Mouse (Mus musculus): ENCODE data around the gene Prr5l. TPM values are rescaled to one million over a fixed set of nuclear protein-coding genes. Genes with fewer than 3 reads are reported as not detected.
A peak's percentile ranks its signal among the peaks of the same experiment; 100 is the strongest.

Prr5l gene
- polyA plus RNA-seq, 1 experiment from 2014 or later = 40.5 TPM

- Histone ChIP-seq H3K27ac (ENCODE audit: low read length) (no peak overlapping the region), H3K27me3 (replicated peaks; ENCODE audit: insufficient read depth, low read length) (no peaks in the 10 kb centered on the region), H3K4me1 (ENCODE audit: insufficient read depth, low read depth, low read length) (peaks cover 6% of the 10 kb centered on the region; the same call in 1 of the 2 replicates), H3K4me2 (replicated peaks; ENCODE audit: low read depth, low read length) (no peak overlapping the region), H3K36me3 (ENCODE audit: insufficient read depth, low read length) (no peaks in the 10 kb centered on the region), H3K9ac (replicated peaks; ENCODE audit: low read depth) (no peak overlapping the region), H3K9me3 (ENCODE audit: low read length) (no peaks in the 10 kb centered on the region), H3K4me3 (ENCODE audit: low read depth, low read length) (no peak overlapping the region)
- no peak for DNase-seq (ENCODE audit: low spot score)
- no peak for TF ChIP-seq EP300 (IDR thresholded peaks at IDR 0.05)
- no peak for TF ChIP-seq CTCF (IDR thresholded peaks at IDR 0.05)
- WGBS = 70% methylated on average over 2 of the region's 2 CpGs
- no peak for ATAC-seq
These were observed 56.6 kb downstream of the Prr5l start for GRCm38 (mm10) chr2:101826186-101826707.

- ATAC-seq = no peak
- Histone ChIP-seq H3K36me3 (ENCODE audit: insufficient read depth, low read length) (no peaks in the 10 kb centered on the region), H3K27ac (ENCODE audit: low read length) (no peak overlapping the region), H3K9me3 (ENCODE audit: low read length) (no peaks in the 10 kb centered on the region), H3K4me2 (replicated peaks; ENCODE audit: low read depth, low read length) (no peak overlapping the region), H3K9ac (replicated peaks; ENCODE audit: low read depth) (no peak overlapping the region), H3K4me3 (ENCODE audit: low read depth, low read length) (no peak overlapping the region), H3K27me3 (replicated peaks; ENCODE audit: insufficient read depth, low read length) (no peaks in the 10 kb centered on the region), H3K4me1 (ENCODE audit: insufficient read depth, low read depth, low read length) (peaks cover 6% of the 10 kb centered on the region; the same call in 1 of the 2 replicates)
- WGBS = 71% methylated on average over 9 of the region's 9 CpGs
- DNase-seq (ENCODE audit: low spot score) = no peak
- TF ChIP-seq EP300 (IDR thresholded peaks at IDR 0.05) = no peak
- TF ChIP-seq CTCF (IDR thresholded peaks at IDR 0.05) = no peak
These were observed 57.4 kb downstream of the Prr5l start for GRCm38 (mm10) chr2:101825226-101826120.

GRCm38 (mm10) chr2:101823821-101824220, 59.0 kb downstream of the Prr5l start:
- no peaks in the 10 kb centered on the region for H3K27me3 ChIP-seq (replicated peaks; ENCODE audit: insufficient read depth, low read length)
- ATAC-seq = no peak
- H3K4me2 ChIP-seq (replicated peaks; ENCODE audit: low read depth, low read length) = no peak overlapping the region
- DNase-seq (ENCODE audit: low spot score) = no peak
- TF ChIP-seq CTCF (IDR thresholded peaks at IDR 0.05) (no peak), EP300 (IDR thresholded peaks at IDR 0.05) (no peak)
- H3K27ac ChIP-seq (ENCODE audit: low read length) = no peak overlapping the region
- no peak overlapping the region for H3K9ac ChIP-seq (replicated peaks; ENCODE audit: low read depth)
- H3K36me3 ChIP-seq (ENCODE audit: insufficient read depth, low read length) = no peaks in the 10 kb centered on the region
- no peaks in the 10 kb centered on the region for H3K9me3 ChIP-seq (ENCODE audit: low read length)
- peaks cover 6% of the 10 kb centered on the region; the same call in 1 of the 2 replicates for H3K4me1 ChIP-seq (ENCODE audit: insufficient read depth, low read depth, low read length)
- WGBS = 54% methylated on average over 3 of the region's 4 CpGs
- no peak overlapping the region for H3K4me3 ChIP-seq (ENCODE audit: low read depth, low read length)

GRCm38 (mm10) chr2:101822785-101823184, 60.0 kb downstream of the Prr5l start:
- Histone ChIP-seq H3K4me3 (ENCODE audit: low read depth, low read length) (no peak overlapping the region), H3K9ac (replicated peaks; ENCODE audit: low read depth) (no peak overlapping the region), H3K27ac (ENCODE audit: low read length) (no peak overlapping the region), H3K4me2 (replicated peaks; ENCODE audit: low read depth, low read length) (no peak overlapping the region), H3K27me3 (replicated peaks; ENCODE audit: insufficient read depth, low read length) (no peaks in the 10 kb centered on the region), H3K4me1 (ENCODE audit: insufficient read depth, low read depth, low read length) (peaks cover 5% of the 10 kb centered on the region; the same call in 1 of the 2 replicates), H3K9me3 (ENCODE audit: low read length) (no peaks in the 10 kb centered on the region), H3K36me3 (ENCODE audit: insufficient read depth, low read length) (no peaks in the 10 kb centered on the region)
- ATAC-seq (peak; percentile 28; the same call in 1 of the 2 replicates), DNase-seq (ENCODE audit: low spot score) (no peak)
- no peak for TF ChIP-seq EP300 (IDR thresholded peaks at IDR 0.05)
- TF ChIP-seq CTCF (IDR thresholded peaks at IDR 0.05) = no peak
- WGBS = 58% methylated on average over 13 of the region's 13 CpGs

GRCm38 (mm10) chr2:101820816-101821215, 62.0 kb downstream of the Prr5l start:
- no peak for TF ChIP-seq EP300 (IDR thresholded peaks at IDR 0.05)
- WGBS = 61% methylated on average over 1 of the region's 1 CpGs
- H3K27ac ChIP-seq (ENCODE audit: low read length) = no peak overlapping the region
- no peak overlapping the region for H3K4me3 ChIP-seq (ENCODE audit: low read depth, low read length)
- DNase-seq (ENCODE audit: low spot score) = no peak
- no peak for ATAC-seq
- H3K36me3 ChIP-seq (ENCODE audit: insufficient read depth, low read length) = no peaks in the 10 kb centered on the region
- no peaks in the 10 kb centered on the region; the same call in 1 of the 2 replicates for H3K4me1 ChIP-seq (ENCODE audit: insufficient read depth, low read depth, low read length)
- no peak overlapping the region for H3K9ac ChIP-seq (replicated peaks; ENCODE audit: low read depth)
- no peaks in the 10 kb centered on the region for H3K27me3 ChIP-seq (replicated peaks; ENCODE audit: insufficient read depth, low read length)
- H3K9me3 ChIP-seq (ENCODE audit: low read length) = no peaks in the 10 kb centered on the region
- no peak overlapping the region for H3K4me2 ChIP-seq (replicated peaks; ENCODE audit: low read depth, low read length)

- H3K4me1 ChIP-seq (ENCODE audit: insufficient read depth, low read depth, low read length) = no peaks in the 10 kb centered on the region; the same call in 1 of the 2 replicates
- no peaks in the 10 kb centered on the region for H3K27me3 ChIP-seq (replicated peaks; ENCODE audit: insufficient read depth, low read length)
- H3K4me3 ChIP-seq (ENCODE audit: low read depth, low read length) = no peak overlapping the region
- H3K9ac ChIP-seq (replicated peaks; ENCODE audit: low read depth) = no peak overlapping the region
- H3K27ac ChIP-seq (ENCODE audit: low read length) = no peak overlapping the region
- TF ChIP-seq EP300 (IDR thresholded peaks at IDR 0.05) (no peak), CTCF (IDR thresholded peaks at IDR 0.05) (no peak)
- WGBS = 65% methylated on average over 7 of the region's 7 CpGs
- ATAC-seq (no peak), DNase-seq (ENCODE audit: low spot score) (no peak)
- no peaks in the 10 kb centered on the region for H3K36me3 ChIP-seq (ENCODE audit: insufficient read depth, low read length)
- no peak overlapping the region for H3K4me2 ChIP-seq (replicated peaks; ENCODE audit: low read depth, low read length)
- no peaks in the 10 kb centered on the region for H3K9me3 ChIP-seq (ENCODE audit: low read length)
These were observed 63.7 kb downstream of the Prr5l start for GRCm38 (mm10) chr2:101818986-101819764.
